Comparison of ENCODE assay signal across 8 mouse cellular contexts in genomic region chr3:53463046-53463764, GRCm38 (mm10). TPM values are rescaled to one million over a fixed set of nuclear protein-coding genes. Genes with fewer than 3 reads are reported as not detected.
DNase-seq lines count a peak whose midpoint lies in the region; ATAC-seq and TF ChIP-seq lines count a peak whose summit lies in the region.

Gene Nhlrc3, minus strand, starts transcription at chr3:53463332.
Gene Proser1, plus strand, starts transcription at chr3:53463666.

- ATAC-seq in kidney, embryonic 15.5 days (replicated peaks; ENCODE audit: low FRiP score): peak; percentile 97
- ATAC-seq in monocyte, adult 5-6 weeks (replicated peaks; ENCODE audit: insufficient number of reproducible peaks, low FRiP score, low TSS enrichment, poor library complexity, severe bottlenecking): peak; percentile 91

- H3K27ac ChIP-seq in bone marrow macrophage, adult 2 months (ENCODE audit: insufficient read depth, low read depth, low read length): peak within 1 kb of the TSS; percentile 95
- H3K27ac ChIP-seq in embryonic fibroblast, embryonic 13.5 days (ENCODE audit: insufficient read depth, low read length): peak within 1 kb of the TSS; percentile 88
- H3K27ac ChIP-seq in heart, embryonic 10.5 days: peak within 1 kb of the TSS; percentile 96
- H3K27ac ChIP-seq in kidney, embryonic 15.5 days: peak within 1 kb of the TSS; percentile 93

- no peak for TF ChIP-seq CTCF in bone marrow macrophage, adult 2 months (IDR thresholded peaks at IDR 0.05; ENCODE audit: low read depth, low read length)
- TF ChIP-seq CTCF in embryonic fibroblast, embryonic 13.5 days (IDR thresholded peaks at IDR 0.05; ENCODE audit: borderline replicate concordance, insufficient read depth, low read length): no peak

- peak within 1 kb of the TSS; percentile 93 for H3K9ac ChIP-seq in kidney, embryonic 15.5 days

- no peaks in the 10 kb centered on the region for H3K9me3 ChIP-seq in heart, embryonic 10.5 days
- no peaks in the 10 kb centered on the region for H3K9me3 ChIP-seq in kidney, embryonic 15.5 days (replicated peaks)

- peaks cover 24% of the 10 kb centered on the region for H3K4me1 ChIP-seq in bone marrow macrophage, adult 2 months (ENCODE audit: control insufficient read depth, insufficient read depth, low read length)
- H3K4me1 ChIP-seq in embryonic fibroblast, embryonic 13.5 days (ENCODE audit: control insufficient read depth, insufficient read depth, low read length): peaks cover 2% of the 10 kb centered on the region; the same call in 1 of the 2 replicates
- H3K4me1 ChIP-seq in heart, embryonic 10.5 days: peaks cover 19% of the 10 kb centered on the region
- H3K4me1 ChIP-seq in kidney, embryonic 15.5 days: peaks cover 45% of the 10 kb centered on the region

- peak within 1 kb of the TSS; percentile 79 for H3K4me3 ChIP-seq in bone marrow macrophage, adult 2 months (ENCODE audit: insufficient read depth, low read length)
- peak within 1 kb of the TSS; percentile 95 for H3K4me3 ChIP-seq in embryonic fibroblast, embryonic 13.5 days (ENCODE audit: insufficient read depth, low read length)
- H3K4me3 ChIP-seq in heart, embryonic 10.5 days: peak within 1 kb of the TSS; percentile 97
- peak within 1 kb of the TSS; percentile 96 for H3K4me3 ChIP-seq in kidney, embryonic 15.5 days (replicated peaks)

- WGBS in heart, embryonic 10.5 days: under 1% methylated on average over 51 of the region's 52 CpGs
- WGBS in kidney, embryonic 15.5 days: under 1% methylated on average over 52 of the region's 52 CpGs

- H3K27me3 ChIP-seq in heart, embryonic 10.5 days (ENCODE audit: insufficient read depth, poor library complexity, severe bottlenecking): no peaks in the 10 kb centered on the region
- H3K27me3 ChIP-seq in kidney, embryonic 15.5 days: no peaks in the 10 kb centered on the region

- TF ChIP-seq POLR2A in bone marrow macrophage, adult 2 months (IDR thresholded peaks at IDR 0.05; ENCODE audit: borderline replicate concordance, low read depth, low read length): no peak
- TF ChIP-seq POLR2A in embryonic fibroblast, embryonic 13.5 days (IDR thresholded peaks at IDR 0.05; ENCODE audit: low read depth, low read length): peak; percentile 52; the same call in 1 of the 2 replicates

- H3K36me3 ChIP-seq in heart, embryonic 10.5 days: peaks cover 31% of the 10 kb centered on the region
- H3K36me3 ChIP-seq in kidney, embryonic 15.5 days: peaks cover 28% of the 10 kb centered on the region

- peak; percentile 97 for DNase-seq in A20 (ENCODE audit: low read depth, low spot score)
- DNase-seq in heart, embryonic 10.5 days (ENCODE audit: low spot score): peak; percentile 97
- peak; percentile 92 for DNase-seq in liver
- peak; percentile 86 to 92 for DNase-seq in spleen, postnatal 4 days (ENCODE audit: low spot score in 2 of 2)

- peak within 1 kb of the TSS; percentile 77 for H3K4me2 ChIP-seq in kidney, embryonic 15.5 days

RNA-seq across cellular contexts. Expression of gene Nhlrc3, which starts in this region (rescaled TPM):
- polyA plus RNA-seq in bone marrow macrophage, adult 2 months (2012; ENCODE audit: insufficient read depth, insufficient read length, missing spikeins): 40.6 and 41.8 TPM in 2 replicates
- 17.0 and 19.3 TPM in 2 replicates for polyA plus RNA-seq in embryonic fibroblast, embryonic 13.5 days (2011; ENCODE audit: insufficient read length, low read depth, missing spikeins)
- 8.4 and 9.4 TPM in 2 replicates for polyA plus RNA-seq in heart, embryonic 10.5 days (2016; fragmentation: Nextera tagmentation; extraction: Ambion mirVana)
- 9.3 and 9.9 TPM in 2 replicates for polyA plus RNA-seq in kidney, embryonic 15.5 days (2015; fragmentation: Nextera tagmentation; extraction: Ambion mirVana)
- total RNA-seq in monocyte, adult 5-6 weeks (2017): 18.1 to 22.5 TPM (median 19.7 TPM) in 3 replicates

RNA-seq across cellular contexts. Expression of gene Proser1, which starts in this region (rescaled TPM):
- 20.9 and 21.5 TPM in 2 replicates for polyA plus RNA-seq in bone marrow macrophage, adult 2 months (2012; ENCODE audit: insufficient read depth, insufficient read length, missing spikeins)
- 9.3 and 10.6 TPM in 2 replicates for polyA plus RNA-seq in embryonic fibroblast, embryonic 13.5 days (2011; ENCODE audit: insufficient read length, low read depth, missing spikeins)
- 14.2 and 17.8 TPM in 2 replicates for polyA plus RNA-seq in heart, embryonic 10.5 days (2016; fragmentation: Nextera tagmentation; extraction: Ambion mirVana)
- polyA plus RNA-seq in kidney, embryonic 15.5 days (2015; fragmentation: Nextera tagmentation; extraction: Ambion mirVana): 20.8 and 24.8 TPM in 2 replicates
- total RNA-seq in monocyte, adult 5-6 weeks (2017): 7.4 to 10.4 TPM (median 8.1 TPM) in 3 replicates

Comparison
In these comparisons a context has a peak if more than half of its experiments do, and no peak if none do; other contexts are left out.
1. Peak in every context shown above with its lines: DNase-seq, ATAC-seq, H3K4me3 ChIP-seq and H3K27ac ChIP-seq.